Mouse (Mus musculus) G1E (cell line): ENCODE results near the gene Acat3.

Experiments used
- CTCF ChIP-seq: IDR thresholded peaks from 2 replicates; pipeline ENCODE4 v1.5.1; 2012; ENCODE audit warnings: low read depth, low read length, inconsistent platforms, mixed read lengths
- GATA1 ChIP-seq: IDR thresholded peaks from 2 replicates; pipeline ENCODE4 v1.6.1; 2012; ENCODE audit warnings: borderline replicate concordance, low read length, inconsistent platforms, mixed read lengths
- TAL1 ChIP-seq: conservative IDR thresholded peaks from 2 replicates; pipeline ENCODE4 v1.6.1; 2012; ENCODE audit warnings: low read depth, low read length, inconsistent platforms, mixed read lengths

GRCm38 (mm10) chr17:12938077-12938476 is 2.3 kb downstream of the Acat3 start:
- TF ChIP-seq CTCF, result no peak
- TF ChIP-seq GATA1, result no peak
- TF ChIP-seq TAL1, result no peak
